Mouse (Mus musculus): ENCODE results near the gene Pacs2.

- no peak for TF ChIP-seq CTCF (IDR thresholded peaks at IDR 0.05 in 2 of 3, conservative IDR thresholded peaks at IDR 0.05 in 1 of 3; ENCODE audit: control insufficient read depth in 1 of 3, insufficient read depth in 1 of 3, low read depth in 2 of 3, low read length in 3 of 3, poor library complexity in 1 of 3, severe bottlenecking in 1 of 3)
- no peak for TF ChIP-seq RAD21 (IDR thresholded peaks at IDR 0.05; ENCODE audit: low read depth, low read length)
- TF ChIP-seq GABPA (IDR thresholded peaks at IDR 0.05; ENCODE audit: low read depth, low read length) = no peak
- no peak for TF ChIP-seq ZC3H11A (IDR thresholded peaks at IDR 0.05; ENCODE audit: low read depth, low read length)
- no peak for TF ChIP-seq ZNF384 (IDR thresholded peaks at IDR 0.05; ENCODE audit: low read depth, low read length)
- no peak for TF ChIP-seq KAT2A (conservative IDR thresholded peaks at IDR 0.05; ENCODE audit: low read depth, low read length)
- no peak for TF ChIP-seq POLR2A (IDR thresholded peaks at IDR 0.05; ENCODE audit: control insufficient read depth in 1 of 2, insufficient read depth in 1 of 2, low read depth in 1 of 2, low read length in 2 of 2, poor library complexity in 1 of 2)
- no peak for TF ChIP-seq ETS1 (IDR thresholded peaks at IDR 0.05; ENCODE audit: low read depth, low read length)
- TF ChIP-seq E2F4 (IDR thresholded peaks at IDR 0.05; ENCODE audit: borderline replicate concordance, low read depth, low read length) = no peak
- no peak for TF ChIP-seq POLR2AphosphoS2 (IDR thresholded peaks at IDR 0.05; ENCODE audit: low read length)
- no peak for TF ChIP-seq SIN3A (IDR thresholded peaks at IDR 0.05; ENCODE audit: low read length)
These were observed 24.1 kb downstream of the Pacs2 start for GRCm38 (mm10) chr12:113038414-113038813.

Data from MEL (cell line).